ENCODE assay signal across 8 mouse cellular contexts in the genomic region with DNA sequence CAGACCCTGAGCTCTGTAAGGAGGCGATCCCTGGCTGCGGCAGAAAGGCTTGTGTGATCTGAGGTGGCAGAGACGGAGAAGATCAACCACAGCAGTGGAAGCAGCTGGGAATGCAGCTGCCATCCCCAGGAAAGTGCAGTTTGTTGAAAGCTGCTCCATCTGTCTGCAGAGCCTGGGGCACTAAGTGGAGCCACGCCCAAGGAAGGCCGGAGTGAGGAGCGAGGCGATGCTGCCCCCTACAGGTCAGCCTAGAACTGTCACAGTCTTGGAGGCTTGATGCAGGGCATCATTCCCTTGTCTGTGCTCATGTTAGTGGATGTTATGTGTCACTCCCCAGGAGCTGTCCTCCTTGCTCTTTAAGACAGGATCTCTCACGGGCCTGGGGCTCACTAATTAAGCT. TPM values are rescaled to one million over a fixed set of nuclear protein-coding genes. Genes with fewer than 3 reads are reported as not detected.
DNase-seq lines count a peak whose midpoint lies in the region; ATAC-seq lines count a peak whose summit lies in the region.

No protein-coding gene starts in this region.

- H3K4me3 ChIP-seq in intestine, embryonic 14.5 days (ENCODE audit: low read depth, low read length): no peak overlapping the region

- WGBS in intestine, embryonic 14.5 days: 4% methylated on average over 8 of the region's 8 CpGs

- H3K27ac ChIP-seq in intestine, embryonic 14.5 days (ENCODE audit: low read depth): no peak overlapping the region

- ATAC-seq in intestine, embryonic 14.5 days (replicated peaks; ENCODE audit: low FRiP score, low TSS enrichment, low read depth): peak; percentile 79
- peak; percentile 96 for ATAC-seq in megakaryocyte-erythroid progenitor cell, adult 5-6 weeks (replicated peaks; ENCODE audit: low FRiP score, low TSS enrichment, poor library complexity, severe bottlenecking)

- no peaks in the 10 kb centered on the region for H3K27me3 ChIP-seq in intestine, embryonic 14.5 days (replicated peaks; ENCODE audit: control insufficient read depth, insufficient read depth, low read length)

- H3K36me3 ChIP-seq in intestine, embryonic 14.5 days (ENCODE audit: control insufficient read depth, insufficient read depth, low read length): no peaks in the 10 kb centered on the region

- no peak overlapping the region for H3K9ac ChIP-seq in intestine, embryonic 14.5 days (ENCODE audit: low read length)

- intact Hi-C loops in left cerebral cortex, postnatal 10 days (cut with DNase I): loop anchor here (2.0 to 5.0 kb wide), 3 partner anchors 52 to 313 kb away; no protein-coding TSS in a partner anchor

- peak overlapping the region; percentile 11; the same call in 1 of the 2 replicates for H3K4me2 ChIP-seq in intestine, embryonic 14.5 days (ENCODE audit: low read length)

- no peaks in the 10 kb centered on the region for H3K4me1 ChIP-seq in intestine, embryonic 14.5 days (replicated peaks; ENCODE audit: control insufficient read depth, insufficient read depth, low read length)

- DNase-seq in adrenal gland, adult (ENCODE audit: inconsistent age in 2 of 2, low spot score in 1 of 2): peak; percentile 83 to 95
- DNase-seq in embryo, embryonic 10.5 days (ENCODE audit: low spot score): peak; percentile 91
- DNase-seq in gastrocnemius, postnatal 25 days: peak; percentile 62
- peak; percentile 96 for DNase-seq in intestine, embryonic 14.5 days (ENCODE audit: low spot score)
- peak; percentile 80 to 87 for DNase-seq in left cerebral cortex, postnatal 10 days (ENCODE audit: extremely low spot score in 1 of 2, low spot score in 2 of 2)
- peak; percentile 81 for DNase-seq in right cerebral cortex, postnatal 14 days
- DNase-seq in urinary bladder, postnatal 25 days (ENCODE audit: low spot score): peak; percentile 80

- H3K9me3 ChIP-seq in intestine, embryonic 14.5 days (ENCODE audit: control insufficient read depth, low read length): no peaks in the 10 kb centered on the region

RNA-seq across cellular contexts. Expression of a gene that starts 32.5 kb away (rescaled TPM):
- 1 to 10 TPM; 3.1 to 3.5 TPM for total RNA-seq in gastrocnemius, postnatal 25 days (2021)
- polyA plus RNA-seq in intestine, embryonic 14.5 days (2014; fragmentation: Nextera tagmentation; extraction: Ambion mirVana): 12.4 and 14.0 TPM in 2 replicates
- total RNA-seq in left cerebral cortex, postnatal 10 days (2021): 10 to 100 TPM; 13.3 to 18.5 TPM
- 4.5 and 5.9 TPM in 2 replicates for total RNA-seq in megakaryocyte-erythroid progenitor cell, adult 5-6 weeks (2014; fragmentation: Nextera tagmentation)
- total RNA-seq in megakaryocyte-erythroid progenitor cell, adult 5-6 weeks (2017): 4.0 and 4.3 TPM in 2 replicates
